Mouse (Mus musculus) retina, embryonic 14.5 days (tissue): ENCODE measurements around the gene Pold4.
A peak's percentile ranks its signal among the peaks of the same experiment; 100 is the strongest.

Experiments used
- DNase-seq: peaks from one replicate; pipeline ENCODE4 v3.0.0-alpha.2; 2015; ENCODE audit warnings: low spot score

Gene Pold4

GRCm38 (mm10) chr19:4204889-4205288 lies 26.8 kb upstream of the Pold4 start:
- DNase-seq = no peak

- peak; percentile 89 for DNase-seq
Observed at GRCm38 (mm10) chr19:4206971-4207370, 24.7 kb upstream of the Pold4 start.

- DNase-seq = no peak
Observed at GRCm38 (mm10) chr19:4208563-4208962, 23.1 kb upstream of the Pold4 start.

- DNase-seq = no peak
Observed at GRCm38 (mm10) chr19:4211891-4212588, 19.7 kb upstream of the Pold4 start.

GRCm38 (mm10) chr19:4213524-4213974 lies 18.1 kb upstream of the Pold4 start:
- no peak for DNase-seq

- peak; percentile 50 for DNase-seq
Observed at GRCm38 (mm10) chr19:4214071-4214770, 17.5 kb upstream of the Pold4 start, which contains the start of the genes Clcf1 and AC109138.7. Gene Clcf1, plus strand, starts transcription at chr19:4214238. Gene AC109138.7, plus strand, starts transcription at chr19:4214357.

- DNase-seq = peak; percentile 56
Observed at GRCm38 (mm10) chr19:4214771-4215450, 16.8 kb upstream of the Pold4 start.

GRCm38 (mm10) chr19:4215451-4215840 lies 16.3 kb upstream of the Pold4 start:
- DNase-seq = no peak

GRCm38 (mm10) chr19:4216041-4216685 lies 15.5 kb upstream of the Pold4 start:
- DNase-seq = peak; percentile 69

- DNase-seq = no peak
Observed at GRCm38 (mm10) chr19:4217140-4217539, 14.6 kb upstream of the Pold4 start.

GRCm38 (mm10) chr19:4217855-4218254 lies 13.8 kb upstream of the Pold4 start:
- DNase-seq = no peak

- DNase-seq = no peak
Observed at GRCm38 (mm10) chr19:4218293-4218692, 13.4 kb upstream of the Pold4 start.

GRCm38 (mm10) chr19:4218784-4219183 lies 12.9 kb upstream of the Pold4 start:
- no peak for DNase-seq

- no peak for DNase-seq
Observed at GRCm38 (mm10) chr19:4219943-4220342, 11.8 kb upstream of the Pold4 start.

- no peak for DNase-seq
Observed at GRCm38 (mm10) chr19:4220416-4220815, 11.3 kb upstream of the Pold4 start.

- no peak for DNase-seq
Observed at GRCm38 (mm10) chr19:4220957-4221743, 10.5 kb upstream of the Pold4 start.

GRCm38 (mm10) chr19:4222165-4222564 lies 9.5 kb upstream of the Pold4 start:
- no peak for DNase-seq

- DNase-seq = no peak
Observed at GRCm38 (mm10) chr19:4226779-4227178, 4.9 kb upstream of the Pold4 start.

- no peak for DNase-seq
Observed at GRCm38 (mm10) chr19:4227446-4227845, 4.3 kb upstream of the Pold4 start.

GRCm38 (mm10) chr19:4227894-4228678 lies 3.6 kb upstream of the Pold4 start:
- peak; percentile 90 for DNase-seq

- DNase-seq = no peak
Observed at GRCm38 (mm10) chr19:4228891-4229290, 2.8 kb upstream of the Pold4 start.
